Mouse (Mus musculus) neural tube, embryonic 10.5 days (tissue): ENCODE results near the gene Lrrk2.

Experiments used
- DNase-seq: peaks from one replicate; pipeline ENCODE4 v3.0.0-alpha.2; 2017; ENCODE audit warnings: low spot score; ENCODE audit errors: extremely low spot score

Lrrk2 gene

DNA sequence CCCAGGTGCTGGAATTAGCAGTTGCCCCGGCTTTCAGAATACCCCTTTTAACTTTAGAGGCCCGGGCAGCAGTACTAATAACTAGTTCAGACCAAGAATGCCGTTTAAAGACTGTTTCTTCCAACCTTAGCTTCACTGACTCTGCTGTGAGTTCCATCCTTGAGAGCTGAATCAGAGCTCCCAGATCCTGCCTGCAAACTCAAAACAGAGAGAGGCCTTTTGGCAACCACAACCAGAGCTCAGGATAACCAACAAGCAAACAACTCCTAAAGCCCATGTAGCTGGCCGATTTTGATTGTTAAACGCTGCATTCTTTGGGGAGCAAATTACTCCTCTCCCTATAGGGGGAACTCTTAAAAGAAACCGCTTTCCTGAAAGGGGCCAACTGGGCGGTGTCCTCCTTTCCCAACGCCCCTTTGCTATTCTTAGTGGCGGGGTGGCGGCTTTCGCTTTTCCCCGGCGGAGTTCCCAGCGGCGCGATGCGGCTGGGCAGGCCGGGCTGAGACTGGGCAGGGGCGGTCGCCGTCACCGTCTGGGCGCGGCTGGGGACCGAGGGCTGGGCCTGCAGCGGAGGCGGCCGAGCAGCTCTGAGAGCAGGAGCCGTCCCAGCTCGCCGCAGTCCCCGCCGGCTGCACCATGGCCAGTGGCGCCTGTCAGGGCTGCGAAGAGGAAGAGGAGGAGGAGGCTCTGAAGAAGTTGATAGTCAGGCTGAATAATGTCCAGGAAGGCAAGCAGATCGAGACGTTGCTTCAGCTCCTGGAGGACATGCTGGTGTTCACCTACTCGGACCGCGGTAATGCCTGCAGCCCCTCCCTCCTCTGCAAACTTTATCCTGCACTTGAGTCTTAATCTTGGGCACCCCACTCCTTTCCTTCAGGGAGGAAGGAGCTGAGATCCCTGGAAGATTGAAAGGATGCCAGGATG lies at the start of gene Lrrk2:
Lrrk2 (plus strand) TSS at position 531 of the 924 bp plus-strand sequence.
- peak; percentile 83 for DNase-seq

DNA sequence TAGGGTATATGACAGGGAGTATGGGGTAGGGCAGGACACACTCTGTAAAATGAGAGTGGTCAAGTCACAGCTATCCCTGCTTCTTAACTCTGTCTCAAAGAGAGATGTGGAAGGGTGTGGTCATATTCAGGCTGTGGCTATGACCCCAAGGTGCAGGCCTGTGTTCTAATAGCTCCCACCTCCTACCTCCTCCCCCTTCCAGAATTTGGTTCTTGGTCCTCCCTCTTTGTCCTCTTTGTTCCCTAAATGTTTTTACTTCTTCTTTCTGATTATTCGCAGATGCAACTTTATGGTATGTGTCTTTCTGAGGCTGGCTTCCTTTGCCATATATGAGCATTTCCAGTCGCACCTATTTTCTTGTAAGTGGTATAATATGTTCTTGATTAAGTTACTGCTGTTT lies 48.5 kb upstream of the Lrrk2 start:
- no peak for DNase-seq

DNA sequence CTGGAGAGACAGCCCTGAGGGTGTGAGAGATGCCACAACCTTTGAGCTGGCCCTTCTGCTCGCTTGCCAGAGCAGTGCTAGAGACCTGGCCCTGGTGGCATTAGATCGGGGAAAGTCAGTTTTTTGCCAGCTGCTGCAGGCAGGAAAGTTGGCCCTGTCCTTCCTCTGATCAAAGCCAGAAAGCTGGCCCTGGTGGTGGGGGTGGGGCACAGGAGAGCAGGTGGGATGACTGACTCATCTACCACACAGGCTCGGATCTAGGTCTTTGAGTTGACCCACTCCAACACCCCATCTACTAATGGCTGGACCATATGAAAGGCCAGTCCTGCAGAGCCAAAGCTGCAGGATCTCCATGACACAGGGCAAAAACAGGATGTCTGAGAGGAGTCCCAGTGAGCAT lies 43.8 kb upstream of the Lrrk2 start:
- DNase-seq, result no peak

DNA sequence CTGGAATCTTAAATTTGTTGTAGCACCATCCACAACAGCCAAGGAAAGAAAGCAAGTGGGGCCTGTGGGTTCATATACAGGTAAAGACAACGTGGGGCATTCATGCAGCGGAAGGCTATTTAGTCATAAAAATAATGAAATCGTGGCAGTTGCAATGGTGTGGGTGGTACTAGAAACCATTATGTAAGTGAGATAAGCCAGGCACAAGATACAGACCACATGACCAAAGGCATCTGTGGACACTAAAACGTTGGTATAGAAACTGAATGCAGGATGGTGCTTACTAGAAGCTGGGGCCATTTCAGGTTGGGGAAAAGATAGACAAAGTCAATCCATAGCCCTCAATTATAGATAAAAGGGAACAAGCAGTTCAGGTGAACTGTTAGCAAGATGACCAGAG lies 40.5 kb upstream of the Lrrk2 start:
- DNase-seq, result no peak

DNA sequence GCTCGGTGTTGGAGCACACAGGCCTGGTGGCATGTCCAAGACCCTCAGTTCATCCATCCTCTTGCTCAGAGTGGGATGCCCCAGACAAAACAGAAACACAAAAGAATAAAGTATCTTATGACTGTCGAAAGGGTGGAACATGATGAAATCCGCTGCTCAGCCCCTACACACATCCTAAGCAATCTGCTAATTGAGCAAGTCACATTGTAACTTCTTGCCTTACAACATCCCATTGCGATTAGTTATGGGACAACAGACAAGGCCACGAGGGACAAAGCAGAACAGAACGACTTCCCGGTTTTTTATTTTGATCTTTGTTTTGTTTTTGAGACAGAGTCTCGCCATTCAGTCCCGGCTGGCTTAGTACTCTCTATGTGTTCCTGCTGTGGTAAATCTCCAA lies 39.9 kb upstream of the Lrrk2 start:
- DNase-seq, result no peak

DNA sequence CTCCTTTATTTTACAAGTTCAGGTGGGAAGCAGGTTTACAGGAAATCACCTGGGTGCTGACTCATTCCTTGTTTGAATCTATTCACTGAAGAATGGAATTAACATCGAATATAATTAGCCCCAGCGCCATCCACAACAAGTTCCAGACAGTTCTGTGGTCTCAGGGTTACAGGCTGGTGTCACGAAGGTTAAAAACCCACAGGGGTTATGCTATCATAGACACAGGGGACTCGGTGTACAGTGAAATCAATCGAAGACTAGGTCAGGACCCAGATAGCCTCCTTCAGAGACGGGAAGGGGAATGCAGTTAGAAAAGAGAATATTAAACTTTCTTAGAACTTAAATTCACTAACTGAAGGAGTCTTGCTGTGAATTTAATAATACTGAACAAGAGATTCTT lies 39.2 kb upstream of the Lrrk2 start:
- DNase-seq, result no peak

DNA sequence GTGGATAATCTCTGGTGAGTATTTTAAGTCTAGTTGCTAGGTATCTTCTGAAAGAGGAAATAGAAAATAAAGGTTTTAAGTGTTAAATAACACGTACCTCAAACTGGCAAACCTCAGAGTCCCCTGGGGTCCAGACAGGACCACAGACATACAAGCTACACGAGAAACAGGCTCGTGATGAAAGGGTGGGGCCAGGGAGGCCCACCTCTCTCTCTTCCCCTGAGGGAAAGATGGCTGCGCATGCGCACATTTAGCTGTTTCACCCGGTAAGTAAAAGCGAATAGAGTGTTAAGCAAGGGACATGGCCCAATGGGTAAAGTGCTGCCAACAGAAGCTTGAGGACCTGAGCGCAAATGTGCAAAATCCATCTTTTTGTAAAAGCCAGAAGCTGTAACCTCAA lies 38.7 kb upstream of the Lrrk2 start:
- no peak for DNase-seq

DNA sequence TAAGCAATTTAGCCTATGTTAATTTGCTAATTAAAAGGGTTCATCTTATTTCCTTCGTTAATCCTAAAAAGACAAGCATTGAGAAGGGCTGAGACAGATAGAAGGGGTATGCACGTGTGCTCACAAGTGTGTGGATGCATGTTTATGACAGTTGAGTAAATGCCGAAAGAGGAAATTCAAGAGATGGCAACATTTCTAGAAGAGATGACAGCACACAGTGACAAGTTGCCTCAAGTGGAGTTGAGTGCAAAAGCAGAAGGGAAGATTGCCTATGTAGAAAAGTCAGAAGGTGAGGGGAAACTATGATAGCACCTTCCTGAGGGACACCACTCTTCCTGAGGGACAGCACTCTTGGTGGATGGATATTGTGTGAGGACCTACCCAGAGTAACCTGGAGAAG lies 31.3 kb upstream of the Lrrk2 start:
- no peak for DNase-seq

DNA sequence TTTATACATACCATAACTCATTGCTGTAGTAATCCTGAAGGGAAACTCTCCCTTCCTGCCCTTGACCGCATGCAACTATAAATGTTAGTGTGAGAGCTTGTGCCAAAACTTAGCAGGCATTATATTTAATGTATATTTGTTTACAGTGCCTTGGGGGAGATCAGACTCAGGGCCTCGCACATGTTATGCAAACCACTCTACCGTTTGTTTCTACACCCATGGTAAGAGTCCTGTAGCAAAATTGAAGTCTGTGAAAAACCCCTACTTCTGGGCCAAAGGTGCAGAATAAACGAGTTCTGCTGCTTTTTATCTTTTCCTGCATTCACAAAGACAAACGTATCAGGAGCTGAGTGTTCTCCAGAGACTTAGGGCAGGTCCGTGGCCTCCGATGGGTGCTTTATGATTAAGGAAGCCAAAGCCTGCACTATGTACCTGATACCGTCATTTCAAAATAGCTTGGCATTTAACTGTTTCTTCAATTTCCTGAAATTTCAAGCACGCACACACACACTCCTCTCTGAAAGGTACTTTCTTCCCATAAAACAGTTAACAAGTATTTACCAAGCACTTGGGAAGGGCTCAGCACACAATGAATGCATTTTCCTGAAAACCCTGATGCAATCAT lies 30.2 kb upstream of the Lrrk2 start:
- DNase-seq, result no peak

DNA sequence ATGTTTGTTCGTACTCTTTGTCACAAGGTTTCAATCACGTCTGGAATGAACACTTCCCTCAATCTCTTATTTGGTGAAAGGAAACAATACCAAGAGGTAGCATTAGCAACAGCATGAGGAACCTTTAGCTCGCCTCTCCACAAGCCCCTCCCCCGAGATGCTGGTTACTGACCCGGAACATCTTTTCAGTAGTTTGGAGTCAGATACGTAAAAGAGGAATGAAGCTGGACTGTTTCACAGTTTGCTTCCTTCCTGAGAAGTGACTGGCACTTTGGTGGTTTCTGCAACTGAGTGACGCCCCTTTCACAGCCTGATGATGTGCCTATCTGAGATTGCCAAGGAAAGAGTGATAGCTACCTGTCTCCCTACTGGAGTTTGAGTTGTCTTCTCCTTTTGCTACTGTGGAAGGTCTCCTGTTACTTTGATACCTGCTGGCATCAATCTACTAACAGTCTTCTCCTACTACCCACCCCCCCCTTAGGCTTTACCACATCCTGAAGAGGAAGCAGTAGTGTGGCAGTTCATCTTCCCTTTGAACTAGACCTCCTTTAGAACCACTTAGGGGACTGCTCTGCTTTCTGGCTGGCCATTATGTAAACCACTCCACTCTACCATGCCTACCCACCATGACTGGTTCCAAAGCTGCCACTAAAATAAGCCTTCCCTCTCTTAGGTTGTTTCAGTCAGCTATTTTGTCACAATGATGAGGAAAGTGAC lies 29.2 kb upstream of the Lrrk2 start:
- no peak for DNase-seq

DNA sequence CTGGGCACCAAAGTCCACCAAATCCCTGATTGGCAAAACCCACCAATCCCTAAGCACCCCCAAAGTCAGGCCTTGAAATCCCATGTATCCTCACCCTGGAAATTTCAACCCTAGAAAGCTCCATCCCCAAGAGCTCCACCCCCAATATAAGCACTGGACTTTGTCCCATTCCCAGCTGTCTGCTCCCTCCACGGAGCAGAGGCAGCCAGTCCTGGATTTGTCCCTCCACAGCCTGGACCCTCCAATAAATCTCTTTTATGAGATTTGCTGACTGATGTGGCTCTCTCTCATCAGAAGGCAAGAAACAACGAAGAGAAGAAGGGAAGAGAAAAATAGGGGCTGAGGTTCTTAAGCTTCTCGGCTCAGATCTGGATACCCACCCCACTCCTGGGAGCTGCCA lies 22.7 kb upstream of the Lrrk2 start:
- no peak for DNase-seq

DNA sequence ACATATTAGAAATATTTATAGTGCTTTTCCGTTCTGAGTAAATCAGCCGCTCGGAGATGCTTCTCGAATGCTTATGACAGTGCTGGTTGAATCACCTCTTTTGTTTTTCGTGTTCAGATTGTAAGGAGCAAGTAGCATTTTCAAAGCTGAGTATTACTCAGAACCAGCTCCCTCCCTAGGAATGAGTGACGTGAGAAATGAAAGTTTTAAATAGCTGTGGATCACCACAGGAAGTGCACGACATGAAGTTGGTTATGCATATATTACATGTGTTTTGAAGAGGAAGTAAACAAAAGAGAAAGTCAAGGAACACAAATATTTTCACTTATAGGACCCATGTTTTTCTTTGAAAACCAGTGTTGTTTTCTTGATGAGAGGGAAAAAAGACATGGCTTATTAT lies 21.5 kb upstream of the Lrrk2 start:
- DNase-seq, result no peak

DNA sequence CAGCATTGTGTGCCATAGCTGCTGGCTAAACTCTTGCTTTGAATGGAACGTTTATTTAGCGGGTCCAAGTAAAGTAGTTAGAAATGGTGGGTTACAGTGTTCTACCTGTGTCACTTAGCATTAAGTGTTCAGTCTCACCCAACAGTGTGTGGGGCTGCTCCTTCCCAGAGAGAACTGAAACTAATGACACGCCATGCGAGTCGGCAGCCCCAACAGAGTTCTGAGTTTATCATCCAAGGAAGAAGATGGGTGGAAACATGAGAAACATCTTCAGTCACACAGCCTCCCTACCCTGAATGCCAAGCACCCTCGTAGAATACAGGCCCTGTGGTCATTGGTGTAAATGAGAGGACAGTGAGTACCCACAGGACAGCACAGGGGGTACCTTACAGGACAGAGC lies 14.7 kb upstream of the Lrrk2 start:
- DNase-seq, result no peak

DNA sequence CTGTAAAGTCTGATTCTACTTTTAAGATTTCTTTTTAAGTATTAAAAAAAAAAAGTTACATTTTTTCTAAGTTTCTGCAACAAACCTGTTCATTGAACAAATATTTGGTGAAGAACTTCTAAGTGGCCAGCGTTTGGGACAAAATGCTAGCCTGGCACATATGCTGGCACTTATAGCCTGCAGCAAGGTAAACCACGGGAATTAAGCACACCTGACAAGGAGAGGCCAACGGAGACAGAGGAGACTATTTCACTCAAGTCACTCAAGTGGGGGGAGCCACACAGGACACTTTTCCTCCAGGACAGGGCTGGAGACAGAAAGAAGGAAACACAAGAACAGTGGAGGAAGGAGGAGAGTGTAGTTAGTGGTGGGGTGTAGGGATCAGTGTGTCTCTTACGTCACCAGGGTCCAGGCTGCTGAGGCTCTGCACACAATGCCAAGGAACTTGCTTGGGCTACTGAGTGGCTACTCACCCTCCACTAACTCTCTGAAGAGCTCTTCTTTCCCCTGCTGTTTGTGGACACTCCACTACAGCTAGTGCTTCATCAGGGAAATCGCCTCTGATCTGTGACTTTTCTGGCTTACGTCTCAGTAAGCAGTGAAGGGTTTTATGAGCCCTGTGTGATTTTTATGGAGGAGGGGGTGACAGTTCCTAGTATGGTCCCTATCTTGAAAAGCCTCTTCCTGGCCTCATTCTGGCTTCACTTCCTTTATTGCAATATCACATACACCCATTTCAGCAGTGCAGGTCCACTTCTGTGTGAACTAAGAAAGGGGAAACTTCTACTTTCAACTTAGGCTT lies 12.5 kb upstream of the Lrrk2 start:
- no peak for DNase-seq

DNA sequence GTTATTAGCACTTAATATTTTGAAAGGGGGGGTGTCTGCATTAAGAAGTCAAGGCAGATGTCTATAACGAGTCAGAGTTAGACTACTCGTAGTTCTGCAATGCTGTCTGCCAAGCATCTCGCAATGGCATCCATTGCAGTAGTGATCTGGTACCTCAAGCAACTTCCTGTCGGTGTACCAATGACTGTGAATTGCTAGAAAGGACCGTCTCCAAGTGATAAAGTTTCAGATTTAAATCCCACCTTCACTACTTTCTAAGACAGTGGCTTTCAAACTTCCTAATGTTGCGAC lies 12.0 kb upstream of the Lrrk2 start:
- DNase-seq, result no peak

DNA sequence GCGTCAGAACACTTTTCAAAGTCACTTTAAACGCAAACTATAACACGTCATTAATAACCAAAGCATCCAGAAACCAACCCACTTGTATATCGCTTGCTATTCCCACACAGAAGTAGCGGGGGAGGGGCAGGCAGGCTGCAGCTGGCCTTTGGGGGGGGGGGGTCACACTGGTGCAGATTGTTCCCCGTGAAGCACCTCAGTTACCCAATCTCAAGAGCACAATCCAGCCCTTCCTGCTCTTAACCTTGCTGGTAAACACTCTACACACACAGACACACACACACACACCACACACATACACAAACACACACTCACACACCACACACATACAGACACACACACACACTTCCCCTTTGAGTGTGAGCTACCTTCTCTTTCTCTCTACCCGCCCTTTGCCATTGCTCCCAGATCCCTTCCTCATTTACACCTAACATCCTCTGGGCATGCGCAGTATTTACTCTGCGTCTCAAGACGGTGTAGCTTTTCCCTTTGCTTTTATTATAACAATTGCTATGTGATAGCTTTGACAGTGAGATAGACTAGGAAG lies 8.3 kb upstream of the Lrrk2 start:
- no peak for DNase-seq

DNA sequence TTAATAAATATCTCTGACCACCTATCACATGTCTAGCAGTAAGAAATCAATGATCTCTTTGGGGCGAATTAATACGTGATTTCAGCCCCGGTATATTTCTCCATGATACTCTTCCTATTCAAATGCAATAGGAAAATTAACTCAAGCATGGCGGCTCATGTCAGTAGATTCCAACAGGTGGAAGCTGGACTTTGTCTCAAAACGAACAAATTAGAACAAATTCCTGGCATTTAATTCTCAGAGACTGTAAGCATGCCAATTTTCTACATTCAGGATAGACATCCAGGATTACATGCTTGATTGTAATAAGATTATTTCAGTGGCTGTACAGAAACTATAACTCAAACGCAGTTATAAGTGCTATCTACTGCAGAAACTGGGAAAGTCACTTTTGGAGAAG lies 7.4 kb upstream of the Lrrk2 start:
- no peak for DNase-seq

DNA sequence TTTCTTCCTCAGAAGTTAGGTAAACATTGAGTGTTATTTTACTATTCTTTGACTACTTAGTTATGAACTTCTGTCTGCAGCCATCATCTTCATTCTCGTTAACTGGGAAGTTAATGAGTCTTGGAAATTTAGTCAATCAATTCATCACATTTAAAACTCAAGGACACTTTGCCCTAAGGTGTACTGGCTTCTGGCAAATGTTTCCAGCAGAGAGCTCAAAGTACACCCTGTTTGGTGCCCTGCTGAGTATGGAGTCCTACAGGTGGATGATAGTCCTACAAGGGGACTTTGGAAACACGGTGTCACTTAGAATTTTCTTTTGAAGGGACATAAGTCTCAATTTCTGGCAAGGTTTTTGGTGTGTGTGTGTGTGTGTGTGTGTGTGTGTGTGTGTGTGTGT lies 1.8 kb upstream of the Lrrk2 start:
- DNase-seq, result no peak

DNA sequence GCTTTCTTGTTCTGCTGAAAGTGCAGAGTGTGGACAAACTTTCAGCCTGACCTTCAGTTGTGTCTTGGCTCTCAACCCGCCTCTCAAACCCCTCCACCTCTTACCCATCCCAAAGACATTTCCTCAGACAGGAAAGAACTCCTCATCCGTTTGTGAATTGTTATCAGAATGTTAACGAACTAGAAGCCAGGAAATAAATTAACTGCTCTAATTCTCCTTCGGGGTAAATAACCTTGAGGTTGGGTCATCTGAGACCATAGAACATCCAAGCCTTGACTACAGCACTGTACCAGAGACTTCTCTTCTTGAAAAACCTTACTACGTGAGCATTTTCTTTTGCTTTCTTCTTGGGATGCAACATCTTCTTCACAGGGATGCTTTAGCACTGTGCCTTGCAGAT lies 988 bp upstream of the Lrrk2 start:
- DNase-seq, result no peak

DNA sequence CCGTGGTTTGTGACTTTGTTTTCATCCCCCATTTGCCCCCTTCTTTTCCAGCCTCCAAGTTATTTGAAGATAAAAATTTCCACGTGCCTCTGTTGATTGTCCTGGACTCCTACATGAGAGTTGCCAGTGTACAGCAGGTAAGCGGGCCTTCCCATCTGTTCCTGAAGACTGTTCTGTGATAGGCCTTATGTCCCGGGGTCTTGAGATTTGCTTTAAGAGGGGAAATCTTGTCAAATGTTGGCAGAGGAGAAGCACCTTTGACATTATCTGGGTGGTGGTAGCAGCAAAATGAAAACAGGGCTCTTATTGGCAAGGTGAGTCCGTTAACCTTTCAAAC lies 562 bp downstream of the Lrrk2 start:
- DNase-seq, result no peak

DNA sequence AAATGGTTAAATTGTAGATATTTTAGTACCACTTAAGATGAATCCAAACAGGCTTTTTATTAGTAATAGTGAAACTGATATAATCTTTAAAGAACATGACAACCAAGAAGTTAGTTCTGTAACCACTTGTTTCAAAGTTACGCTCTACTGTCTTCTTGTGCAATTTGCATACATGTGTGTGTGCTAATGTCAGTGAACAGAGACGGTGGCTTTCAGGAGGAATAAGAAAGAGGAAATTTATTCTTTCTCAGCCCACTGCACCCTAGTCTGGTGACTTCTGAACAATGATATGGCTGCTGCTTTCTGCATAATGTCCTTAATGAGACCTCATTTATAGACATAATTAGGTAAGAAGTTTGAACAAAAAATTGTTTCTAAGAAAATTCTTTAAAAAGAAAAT lies 7.1 kb downstream of the Lrrk2 start:
- no peak for DNase-seq
